Mouse (Mus musculus): Measurements from ENCODE around the gene Olfr247. TPM values are rescaled to one million over a fixed set of nuclear protein-coding genes. Genes with fewer than 3 reads are reported as not detected.
"Not testable (repeated sequence)": the region's sequence is repeated elsewhere in the genome, so short reads cannot be mapped to it uniquely, and the experiment has no call there.

The Olfr247 gene
- total RNA-seq (2012; rRNA removed) (not detected in 2 replicates), total RNA-seq (2014; rRNA removed) (not detected in 2 replicates), polyA plus RNA-seq (2012; ENCODE audit: insufficient read length, low read depth) (not detected in 2 replicates)

DNA sequence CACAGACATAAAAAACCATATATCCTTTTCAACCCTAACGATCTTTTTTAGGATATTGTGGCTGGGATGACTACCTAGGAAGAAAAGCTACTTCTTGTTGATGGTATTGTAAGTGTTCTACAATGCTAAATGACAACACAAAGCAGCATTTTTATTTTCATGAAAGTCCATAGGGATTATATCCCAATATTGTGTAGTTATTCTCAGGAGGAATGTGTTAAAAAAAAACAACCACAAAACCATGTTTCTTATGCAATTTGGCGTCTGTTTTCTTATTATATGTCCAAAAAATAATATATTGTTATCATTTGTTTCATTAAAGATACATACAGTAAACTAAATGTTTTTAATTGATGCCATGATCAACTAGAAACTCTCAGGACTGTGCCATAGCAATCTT lies at the start of gene Olfr247:
Gene Olfr247, minus strand, starts transcription at position 101 of the 400 bp plus-strand sequence.
- dilution Hi-C loops (cut with MboI; ENCODE audit: extremely low pct_ligation_motif_present, extremely low pct_unique_long_range_greater_than_20kb, low sequenced_read_pairs); H3K27me3 ChIP-seq (replicated peaks); H3K9ac ChIP-seq (ENCODE audit: insufficient read depth, low read depth); H3K36me3 ChIP-seq (replicated peaks in 1 of 2; ENCODE audit: control insufficient read depth in 1 of 2, insufficient read depth in 1 of 2, low read length in 1 of 2); H3K4me3 ChIP-seq (replicated peaks in 1 of 3; ENCODE audit: low read depth in 2 of 3, low read length in 2 of 3, poor library complexity in 1 of 3); H3K4me1 ChIP-seq (ENCODE audit: control insufficient read depth in 1 of 2, insufficient read depth in 2 of 2); DNase-seq (ENCODE audit: extremely low read depth); H3K4me2 ChIP-seq (ENCODE audit: insufficient read depth, low read depth, poor library complexity, severe bottlenecking); H3K79me2 ChIP-seq (replicated peaks; ENCODE audit: control insufficient read depth, extremely low read depth, insufficient read depth, poor library complexity, severe bottlenecking); H3K27ac ChIP-seq (ENCODE audit: insufficient read depth, low read depth); H3K9me3 ChIP-seq (replicated peaks; ENCODE audit: low read length): not testable (repeated sequence)
- in situ Hi-C loops (cut with MboI; ENCODE audit: low pct_ligation_motif_present, low pct_unique_long_range_greater_than_20kb, low sequenced_read_pairs) = loop anchor here (25.0 kb wide), 1 partner anchor 111 kb away; no protein-coding TSS in a partner anchor

DNA sequence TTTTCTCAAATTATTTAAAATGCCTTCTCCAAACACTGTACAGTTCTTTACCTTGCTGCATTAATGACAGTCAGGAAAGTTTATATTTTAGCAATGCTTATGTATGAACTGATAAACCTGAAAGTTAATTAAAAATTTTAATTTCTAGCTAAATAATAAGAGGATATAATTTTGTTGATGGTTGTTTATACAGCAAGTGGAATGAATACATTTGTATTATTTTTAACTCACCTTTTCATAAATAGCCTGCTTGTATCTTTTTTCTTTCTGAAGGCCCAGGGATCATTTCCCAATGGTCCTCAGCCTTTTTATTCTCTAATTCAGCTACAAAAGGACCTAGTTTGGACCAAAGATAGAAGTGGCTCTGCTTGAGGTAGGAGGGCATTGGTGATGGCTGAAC lies 36.4 kb upstream of the Olfr247 start, which contains the start of gene Olfr820:
Gene Olfr820, plus strand, starts transcription at position 301 of the 400 bp plus-strand sequence.
- Histone ChIP-seq H3K27ac (ENCODE audit: insufficient read depth, low read depth) (no peak within 1 kb of the TSS), H3K27me3 (replicated peaks) (no peaks in the 10 kb centered on the region), H3K9me3 (replicated peaks; ENCODE audit: low read length) (no peaks in the 10 kb centered on the region), H3K79me2 (replicated peaks; ENCODE audit: control insufficient read depth, extremely low read depth, insufficient read depth, poor library complexity, severe bottlenecking) (no peaks in the 10 kb centered on the region), H3K4me3 (replicated peaks in 1 of 3; ENCODE audit: low read depth in 2 of 3, low read length in 2 of 3, poor library complexity in 1 of 3) (no peak within 1 kb of the TSS), H3K4me1 (ENCODE audit: control insufficient read depth in 1 of 2, insufficient read depth in 2 of 2) (no peaks in the 10 kb centered on the region), H3K36me3 (replicated peaks in 1 of 2; ENCODE audit: control insufficient read depth in 1 of 2, insufficient read depth in 1 of 2, low read length in 1 of 2) (no peaks in the 10 kb centered on the region), H3K4me2 (ENCODE audit: insufficient read depth, low read depth, poor library complexity, severe bottlenecking) (no peak within 1 kb of the TSS), H3K9ac (ENCODE audit: insufficient read depth, low read depth) (no peak within 1 kb of the TSS)
- no peak for TF ChIP-seq PAX5 (IDR thresholded peaks at IDR 0.05; ENCODE audit: low read length)
- TF ChIP-seq TCF12 (IDR thresholded peaks at IDR 0.05; ENCODE audit: low read depth, low read length) = no peak
- TF ChIP-seq MAZ (IDR thresholded peaks at IDR 0.05; ENCODE audit: low read depth, low read length) = no peak
- no peak for TF ChIP-seq CHD1 (IDR thresholded peaks at IDR 0.05; ENCODE audit: low read depth, low read length)
- in situ Hi-C loops (cut with MboI; ENCODE audit: low pct_ligation_motif_present, low pct_unique_long_range_greater_than_20kb, low sequenced_read_pairs) = no loop called here
- dilution Hi-C loops (cut with MboI; ENCODE audit: extremely low pct_ligation_motif_present, extremely low pct_unique_long_range_greater_than_20kb, low sequenced_read_pairs) = no loop called here
- DNase-seq (ENCODE audit: extremely low read depth) = no peak

DNA sequence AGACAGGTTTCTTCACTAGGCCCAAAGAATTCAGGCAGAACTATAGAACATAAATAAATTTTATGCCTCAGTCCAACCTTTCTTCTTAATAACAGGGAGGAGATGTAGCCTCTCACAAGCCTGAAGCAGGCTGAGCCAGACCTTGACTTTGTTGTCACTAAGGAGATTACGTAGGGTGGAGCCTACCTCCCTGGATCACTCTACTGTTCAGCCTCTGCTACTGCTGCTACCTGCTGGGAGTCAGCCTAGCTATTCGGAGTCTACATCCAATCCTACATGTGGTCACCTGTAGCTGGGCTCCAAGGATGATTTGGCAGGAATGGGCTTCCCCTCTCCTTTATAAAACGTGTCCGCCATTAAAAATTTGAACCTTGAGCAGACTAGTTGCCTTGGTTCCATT lies 29.4 kb upstream of the Olfr247 start:
- in situ Hi-C loops (cut with MboI; ENCODE audit: low pct_ligation_motif_present, low pct_unique_long_range_greater_than_20kb, low sequenced_read_pairs); H3K27ac ChIP-seq (ENCODE audit: insufficient read depth, low read depth); H3K9me3 ChIP-seq (replicated peaks; ENCODE audit: low read length); H3K4me3 ChIP-seq (replicated peaks in 1 of 3; ENCODE audit: low read depth in 2 of 3, low read length in 2 of 3, poor library complexity in 1 of 3); DNase-seq (ENCODE audit: extremely low read depth); H3K4me2 ChIP-seq (ENCODE audit: insufficient read depth, low read depth, poor library complexity, severe bottlenecking); dilution Hi-C loops (cut with MboI; ENCODE audit: extremely low pct_ligation_motif_present, extremely low pct_unique_long_range_greater_than_20kb, low sequenced_read_pairs); H3K36me3 ChIP-seq (replicated peaks in 1 of 2; ENCODE audit: control insufficient read depth in 1 of 2, insufficient read depth in 1 of 2, low read length in 1 of 2); H3K79me2 ChIP-seq (replicated peaks; ENCODE audit: control insufficient read depth, extremely low read depth, insufficient read depth, poor library complexity, severe bottlenecking); H3K27me3 ChIP-seq (replicated peaks); H3K9ac ChIP-seq (ENCODE audit: insufficient read depth, low read depth); H3K4me1 ChIP-seq (ENCODE audit: control insufficient read depth in 1 of 2, insufficient read depth in 2 of 2): not testable (repeated sequence)

DNA sequence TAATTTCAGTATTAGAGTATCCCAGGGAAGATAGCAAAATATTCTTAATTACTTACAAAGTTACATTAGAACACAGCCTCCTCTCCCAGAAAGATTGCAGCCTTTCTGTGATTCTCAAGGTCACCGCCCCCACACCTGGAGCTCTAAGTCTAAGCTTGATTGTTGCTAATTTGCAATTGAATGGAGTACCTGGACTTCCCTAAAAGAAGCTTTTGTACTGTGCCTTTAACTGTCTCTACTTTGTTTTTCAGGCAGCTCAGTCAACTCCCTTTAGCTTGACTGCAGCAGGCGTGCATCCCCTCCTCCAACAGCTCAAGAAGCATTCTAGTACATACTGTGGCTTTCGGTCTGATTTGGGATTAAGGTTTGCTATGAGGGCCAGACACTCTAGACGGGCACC lies 28.2 kb upstream of the Olfr247 start:
- H3K27ac ChIP-seq (ENCODE audit: insufficient read depth, low read depth) = not testable (repeated sequence)

DNA sequence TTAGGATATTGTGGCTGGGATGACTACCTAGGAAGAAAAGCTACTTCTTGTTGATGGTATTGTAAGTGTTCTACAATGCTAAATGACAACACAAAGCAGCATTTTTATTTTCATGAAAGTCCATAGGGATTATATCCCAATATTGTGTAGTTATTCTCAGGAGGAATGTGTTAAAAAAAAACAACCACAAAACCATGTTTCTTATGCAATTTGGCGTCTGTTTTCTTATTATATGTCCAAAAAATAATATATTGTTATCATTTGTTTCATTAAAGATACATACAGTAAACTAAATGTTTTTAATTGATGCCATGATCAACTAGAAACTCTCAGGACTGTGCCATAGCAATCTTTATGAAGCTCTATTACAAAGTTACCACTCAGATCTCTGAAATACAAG lies 9.0 kb upstream of the Olfr247 start, which contains the start of gene Gm10310:
Gene Gm10310, minus strand, starts transcription at position 101 of the 400 bp plus-strand sequence.
- H3K36me3 ChIP-seq (replicated peaks in 1 of 2; ENCODE audit: control insufficient read depth in 1 of 2, insufficient read depth in 1 of 2, low read length in 1 of 2); H3K9ac ChIP-seq (ENCODE audit: insufficient read depth, low read depth); DNase-seq (ENCODE audit: extremely low read depth); H3K4me2 ChIP-seq (ENCODE audit: insufficient read depth, low read depth, poor library complexity, severe bottlenecking); H3K27ac ChIP-seq (ENCODE audit: insufficient read depth, low read depth); H3K27me3 ChIP-seq (replicated peaks); H3K4me3 ChIP-seq (replicated peaks in 1 of 3; ENCODE audit: low read depth in 2 of 3, low read length in 2 of 3, poor library complexity in 1 of 3); H3K4me1 ChIP-seq (ENCODE audit: control insufficient read depth in 1 of 2, insufficient read depth in 2 of 2); H3K9me3 ChIP-seq (replicated peaks; ENCODE audit: low read length); H3K79me2 ChIP-seq (replicated peaks; ENCODE audit: control insufficient read depth, extremely low read depth, insufficient read depth, poor library complexity, severe bottlenecking); dilution Hi-C loops (cut with MboI; ENCODE audit: extremely low pct_ligation_motif_present, extremely low pct_unique_long_range_greater_than_20kb, low sequenced_read_pairs): not testable (repeated sequence)
- in situ Hi-C loops (cut with MboI; ENCODE audit: low pct_ligation_motif_present, low pct_unique_long_range_greater_than_20kb, low sequenced_read_pairs) = loop anchor here (25.0 kb wide), 1 partner anchor 102 kb away; no protein-coding TSS in a partner anchor

More for the DNA sequence above, 28.2 kb upstream of the Olfr247 start:
- H3K4me3 ChIP-seq (replicated peaks in 1 of 3; ENCODE audit: low read depth in 2 of 3, low read length in 2 of 3, poor library complexity in 1 of 3); H3K4me1 ChIP-seq (ENCODE audit: control insufficient read depth in 1 of 2, insufficient read depth in 2 of 2); H3K4me2 ChIP-seq (ENCODE audit: insufficient read depth, low read depth, poor library complexity, severe bottlenecking); in situ Hi-C loops (cut with MboI; ENCODE audit: low pct_ligation_motif_present, low pct_unique_long_range_greater_than_20kb, low sequenced_read_pairs); H3K36me3 ChIP-seq (replicated peaks in 1 of 2; ENCODE audit: control insufficient read depth in 1 of 2, insufficient read depth in 1 of 2, low read length in 1 of 2); DNase-seq (ENCODE audit: extremely low read depth); H3K27me3 ChIP-seq (replicated peaks); dilution Hi-C loops (cut with MboI; ENCODE audit: extremely low pct_ligation_motif_present, extremely low pct_unique_long_range_greater_than_20kb, low sequenced_read_pairs); H3K9me3 ChIP-seq (replicated peaks; ENCODE audit: low read length); H3K79me2 ChIP-seq (replicated peaks; ENCODE audit: control insufficient read depth, extremely low read depth, insufficient read depth, poor library complexity, severe bottlenecking); H3K9ac ChIP-seq (ENCODE audit: insufficient read depth, low read depth): not testable (repeated sequence)

DNA sequence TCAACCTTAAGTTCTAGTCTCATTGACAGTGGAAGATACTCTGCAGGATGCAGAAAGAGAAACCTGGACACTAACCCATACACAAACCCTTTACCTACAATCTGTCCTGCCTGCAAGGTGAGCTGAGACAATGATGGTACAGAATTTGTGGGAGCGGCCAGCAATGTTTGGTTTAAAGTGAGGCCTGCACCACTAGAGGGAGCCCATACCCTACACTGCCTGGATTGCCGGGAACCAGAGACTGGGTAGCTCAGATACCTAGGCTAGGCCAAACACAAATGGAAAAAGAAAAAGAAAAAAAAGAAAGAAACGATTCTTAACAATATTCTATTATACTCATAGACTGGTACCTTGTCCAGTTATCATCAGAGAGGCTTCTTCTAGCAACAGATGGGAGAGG lies 5.9 kb upstream of the Olfr247 start:
- dilution Hi-C loops (cut with MboI; ENCODE audit: extremely low pct_ligation_motif_present, extremely low pct_unique_long_range_greater_than_20kb, low sequenced_read_pairs); H3K27ac ChIP-seq (ENCODE audit: insufficient read depth, low read depth); H3K4me1 ChIP-seq (ENCODE audit: control insufficient read depth in 1 of 2, insufficient read depth in 2 of 2); H3K9ac ChIP-seq (ENCODE audit: insufficient read depth, low read depth); H3K9me3 ChIP-seq (replicated peaks; ENCODE audit: low read length); H3K27me3 ChIP-seq (replicated peaks); DNase-seq (ENCODE audit: extremely low read depth); H3K79me2 ChIP-seq (replicated peaks; ENCODE audit: control insufficient read depth, extremely low read depth, insufficient read depth, poor library complexity, severe bottlenecking); H3K36me3 ChIP-seq (replicated peaks in 1 of 2; ENCODE audit: control insufficient read depth in 1 of 2, insufficient read depth in 1 of 2, low read length in 1 of 2); H3K4me2 ChIP-seq (ENCODE audit: insufficient read depth, low read depth, poor library complexity, severe bottlenecking); H3K4me3 ChIP-seq (replicated peaks in 1 of 3; ENCODE audit: low read depth in 2 of 3, low read length in 2 of 3, poor library complexity in 1 of 3): not testable (repeated sequence)
- in situ Hi-C loops (cut with MboI; ENCODE audit: low pct_ligation_motif_present, low pct_unique_long_range_greater_than_20kb, low sequenced_read_pairs) = loop anchor here (25.0 kb wide), 1 partner anchor 105 kb away; no protein-coding TSS in a partner anchor

Measured in CH12.LX (cell line).